Mouse (Mus musculus): ENCODE measurements around the gene Mmp8. TPM values are rescaled to one million over a fixed set of nuclear protein-coding genes. Genes with fewer than 3 reads are reported as not detected.

Mmp8 gene
- total and polyA plus RNA-seq, 3 experiments: not detected

DNA sequence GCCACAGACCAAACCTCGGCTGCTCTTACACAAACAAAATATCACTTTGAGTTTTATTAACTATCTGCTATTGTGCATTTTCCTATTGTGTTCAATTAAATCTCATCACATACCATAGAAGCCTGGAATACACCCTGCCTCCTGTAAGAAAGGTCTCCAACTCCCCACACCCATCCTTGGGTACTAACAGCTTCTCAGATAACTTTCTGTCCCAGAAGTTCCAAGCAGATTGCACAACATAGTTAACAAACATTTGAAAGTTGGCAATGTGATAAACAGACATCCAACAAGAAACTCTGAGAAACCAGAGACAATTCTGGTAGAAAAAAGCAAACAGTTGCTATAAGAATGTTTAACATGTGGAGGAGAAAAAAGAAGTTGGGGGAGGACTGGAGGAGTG, 12.2 kb downstream of the Mmp8 start:
- Histone ChIP-seq H3K9me3 (replicated peaks; ENCODE audit: insufficient read depth, low read length) (no peaks in the 10 kb centered on the region), H3K27me3 (ENCODE audit: control insufficient read depth in 1 of 2, insufficient read depth in 2 of 2, low read length in 2 of 2) (no peaks in the 10 kb centered on the region), H3K4me1 (ENCODE audit: control insufficient read depth in 1 of 2, insufficient read depth in 2 of 2, low read length in 2 of 2) (peaks cover 17 to 20% of the 10 kb centered on the region in 2 experiments), H3K4me3 (ENCODE audit: control insufficient read depth in 1 of 2, insufficient read depth in 1 of 2, low read depth in 2 of 2, low read length in 2 of 2) (no peak overlapping the region; a peak in 1 of 4 replicates), H3K79me2 (ENCODE audit: control insufficient read depth, insufficient read depth, low read length, poor library complexity) (no peaks in the 10 kb centered on the region), H3K9ac (ENCODE audit: control insufficient read depth, low read depth, low read length, poor library complexity, severe bottlenecking) (no peak overlapping the region), H3K36me3 (ENCODE audit: control insufficient read depth in 1 of 2, insufficient read depth in 2 of 2, low read length in 2 of 2) (peaks cover 0 to 24% of the 10 kb centered on the region in 2 experiments; a peak in 2 of 4 replicates), H3K27ac (ENCODE audit: control insufficient read depth, low read depth, low read length) (no peak overlapping the region)
- TF ChIP-seq RAD21 (IDR thresholded peaks at IDR 0.05; ENCODE audit: low read depth, low read length) (no peak), EP300 (IDR thresholded peaks at IDR 0.05; ENCODE audit: low read depth in 1 of 2, low read length in 2 of 2) (peak in 1 of 2 experiments; percentile 73; a peak in 1 of 4 replicates), TCF12 (IDR thresholded peaks at IDR 0.05; ENCODE audit: low read depth, low read length) (peak; percentile 37; the same call in 1 of the 2 replicates)
- DNase-seq (ENCODE audit: low read depth, low spot score): no peak

DNA sequence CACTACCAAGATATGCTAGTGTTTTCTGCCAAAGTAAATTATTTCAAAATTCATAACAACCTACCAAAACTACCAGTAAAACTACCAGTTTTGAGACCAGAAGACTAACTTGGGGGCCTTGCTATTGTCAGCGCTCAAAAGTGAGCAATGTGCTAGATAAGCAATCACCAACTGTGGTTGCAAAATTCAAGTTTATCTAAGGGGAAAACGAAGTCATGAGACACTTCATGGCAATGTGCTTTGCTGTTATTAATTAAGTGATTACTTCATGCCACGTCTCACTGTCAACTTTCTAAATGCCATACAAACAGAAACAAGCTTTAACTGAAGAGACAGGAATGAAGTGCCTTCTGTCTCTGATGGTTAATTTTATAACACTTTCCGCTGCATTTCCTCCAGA, 12.9 kb downstream of the Mmp8 start, which contains the start of gene Mmp27:
Gene Mmp27 (plus strand): TSS at position 235 of the 400 bp plus-strand sequence.
- Histone ChIP-seq H3K4me3 (ENCODE audit: control insufficient read depth in 1 of 2, insufficient read depth in 1 of 2, low read depth in 2 of 2, low read length in 2 of 2) (peak within 1 kb of the TSS in 1 of 2 experiments; percentile 44; a peak in 3 of 4 replicates), H3K36me3 (ENCODE audit: control insufficient read depth in 1 of 2, insufficient read depth in 2 of 2, low read length in 2 of 2) (peaks cover 0 to 24% of the 10 kb centered on the region in 2 experiments; a peak in 2 of 4 replicates), H3K27me3 (ENCODE audit: control insufficient read depth in 1 of 2, insufficient read depth in 2 of 2, low read length in 2 of 2) (no peaks in the 10 kb centered on the region), H3K9me3 (replicated peaks; ENCODE audit: insufficient read depth, low read length) (no peaks in the 10 kb centered on the region), H3K27ac (ENCODE audit: control insufficient read depth, low read depth, low read length) (peak within 1 kb of the TSS; percentile 45), H3K79me2 (ENCODE audit: control insufficient read depth, insufficient read depth, low read length, poor library complexity) (no peaks in the 10 kb centered on the region), H3K4me1 (ENCODE audit: control insufficient read depth in 1 of 2, insufficient read depth in 2 of 2, low read length in 2 of 2) (peaks cover 17 to 20% of the 10 kb centered on the region in 2 experiments), H3K9ac (ENCODE audit: control insufficient read depth, low read depth, low read length, poor library complexity, severe bottlenecking) (peak within 1 kb of the TSS; percentile 22; the same call in 1 of the 2 replicates)
- peak; percentile 69 for DNase-seq (ENCODE audit: low read depth, low spot score)
- TF ChIP-seq USF1 (IDR thresholded peaks at IDR 0.05; ENCODE audit: low read depth, low read length) (peak; percentile 53; the same call in 1 of the 2 replicates), RAD21 (IDR thresholded peaks at IDR 0.05; ENCODE audit: low read depth, low read length) (no peak), HCFC1 (IDR thresholded peaks at IDR 0.05; ENCODE audit: low read depth, low read length) (0 out of 2 replicates have a peak, but pooled peaks have one; percentile 41), NELFE (IDR thresholded peaks at IDR 0.05; ENCODE audit: low read depth, low read length) (no peak), ELF1 (IDR thresholded peaks at IDR 0.05; ENCODE audit: low read depth, low read length) (no peak), POLR2AphosphoS5 (IDR thresholded peaks at IDR 0.05; ENCODE audit: borderline replicate concordance, low read depth, low read length) (no peak), UBTF (IDR thresholded peaks at IDR 0.05; ENCODE audit: borderline replicate concordance, insufficient read depth, low read depth, low read length) (no peak), MXI1 (IDR thresholded peaks at IDR 0.05; ENCODE audit: low read depth, low read length) (peak; percentile 76), TAL1 (IDR thresholded peaks at IDR 0.05; ENCODE audit: low read length) (no peak), CHD1 (IDR thresholded peaks at IDR 0.05; ENCODE audit: low read depth, low read length) (no peak), ZNF384 (IDR thresholded peaks at IDR 0.05; ENCODE audit: low read depth, low read length) (0 out of 2 replicates have a peak, but pooled peaks have one; percentile 43), KAT2A (conservative IDR thresholded peaks at IDR 0.05; ENCODE audit: low read depth, low read length) (peak; percentile 51), MAX (IDR thresholded peaks at IDR 0.05; ENCODE audit: low read length) (peak; percentile 88), TBP (IDR thresholded peaks at IDR 0.05; ENCODE audit: low read depth, low read length) (no peak), ZKSCAN1 (IDR thresholded peaks at IDR 0.05; ENCODE audit: low read depth, low read length) (no peak), RCOR1 (IDR thresholded peaks at IDR 0.05; ENCODE audit: low read depth, low read length) (peak; percentile 90), GATA1 (IDR thresholded peaks at IDR 0.05; ENCODE audit: low read depth, low read length) (peak; percentile 88), ZC3H11A (IDR thresholded peaks at IDR 0.05; ENCODE audit: low read depth, low read length) (no peak), BHLHE40 (IDR thresholded peaks at IDR 0.05; ENCODE audit: borderline replicate concordance, low read depth, low read length) (peak; percentile 62; the same call in 1 of the 2 replicates), SIN3A (IDR thresholded peaks at IDR 0.05; ENCODE audit: low read length) (peak; percentile 82), MYC (IDR thresholded peaks at IDR 0.05; ENCODE audit: low read depth, low read length) (peak; percentile 82; the same call in 1 of the 2 replicates), SMC3 (IDR thresholded peaks at IDR 0.05; ENCODE audit: low read depth, low read length) (peak; percentile 5; the same call in 1 of the 2 replicates), EP300 (IDR thresholded peaks at IDR 0.05; ENCODE audit: low read depth in 1 of 2, low read length in 2 of 2) (peak; percentile 88 to 90), NRF1 (IDR thresholded peaks at IDR 0.05; ENCODE audit: insufficient read depth, low read depth, low read length, poor library complexity, severe bottlenecking) (no peak), ETS1 (IDR thresholded peaks at IDR 0.05; ENCODE audit: low read depth, low read length) (peak; percentile 87), USF2 (IDR thresholded peaks at IDR 0.05; ENCODE audit: borderline replicate concordance in 1 of 2, insufficient read depth in 1 of 2, low read depth in 1 of 2, low read length in 2 of 2) (no peak), MYB (IDR thresholded peaks at IDR 0.05; ENCODE audit: low read depth, low read length) (peak; percentile 67), MAZ (IDR thresholded peaks at IDR 0.05; ENCODE audit: low read depth, low read length) (no peak), TCF12 (IDR thresholded peaks at IDR 0.05; ENCODE audit: low read depth, low read length) (peak; percentile 75), GABPA (IDR thresholded peaks at IDR 0.05; ENCODE audit: low read depth, low read length) (no peak)
